Mouse (Mus musculus) heart, embryonic 10.5 days (tissue): ENCODE measurements around the gene Rprd1b. TPM values are rescaled to one million over a fixed set of nuclear protein-coding genes. Genes with fewer than 3 reads are reported as not detected.
A peak's percentile ranks its signal among the peaks of the same experiment; 100 is the strongest.

Experiments used
- DNase-seq: peaks from one replicate; pipeline ENCODE4 v3.0.0-alpha.2; 2017; ENCODE audit warnings: low spot score
- H3K27ac ChIP-seq: fragments of 300-500 bp; sonication (generic); 2 replicates; pipeline ENCODE4 v1.5.1; 2016; ENCODE audit warnings: mild to moderate bottlenecking
- H3K27me3 ChIP-seq: fragments of 300-500 bp; sonication (generic); 2 replicates; pipeline ENCODE4 v1.6.1; 2016; ENCODE audit warnings: mild to moderate bottlenecking; ENCODE audit not compliant: poor library complexity, insufficient read depth, severe bottlenecking
- H3K36me3 ChIP-seq: fragments of 300-500 bp; sonication (generic); 2 replicates; pipeline ENCODE4 v1.6.1; 2016; ENCODE audit warnings: mild to moderate bottlenecking, moderate library complexity
- H3K4me1 ChIP-seq: fragments of 300-500 bp; sonication (generic); 2 replicates; pipeline ENCODE4 v1.6.1; 2016; ENCODE audit warnings: mild to moderate bottlenecking
- H3K4me3 ChIP-seq: fragments of 300-500 bp; sonication (generic); 2 replicates; pipeline ENCODE4 v1.5.1; 2016; ENCODE audit warnings: mild to moderate bottlenecking, moderate library complexity
- H3K9me3 ChIP-seq: fragments of 300-500 bp; sonication (generic); 2 replicates; pipeline ENCODE4 v1.6.1; 2016; ENCODE audit warnings: mild to moderate bottlenecking, moderate library complexity
- WGBS: fragments of 180-500 bp; shearing (Covaris S2); methylation state at CpG from one replicate; pipeline ENCODE4 v1.1.7; 2016; 5-methylcytosine and 5-hydroxymethylcytosine counted together
- polyA plus RNA-seq: library from polyadenylated mRNA; unstranded; fragments of >200 nt; fragmentation: Nextera tagmentation; extraction: Ambion mirVana; gene quantifications from 2 replicates; pipeline ENCODE4 v1.2.1, GENCODE M21; 2016

The Rprd1b gene
- polyA plus RNA-seq, 1 experiment from 2014 or later = 42.1 TPM

GRCm38 (mm10) chr2:158097071-158097470 lies 68.8 kb downstream of the Rprd1b start:
- Histone ChIP-seq H3K27me3 (peaks cover 5% of the 10 kb centered on the region; the same call in 1 of the 2 replicates), H3K36me3 (no peaks in the 10 kb centered on the region), H3K4me1 (peaks cover 27% of the 10 kb centered on the region), H3K27ac (no peak overlapping the region), H3K9me3 (no peaks in the 10 kb centered on the region), H3K4me3 (no peak overlapping the region)
- WGBS = 76% methylated on average over 5 of the region's 5 CpGs
- no peak for DNase-seq

GRCm38 (mm10) chr2:158098730-158099129 lies 70.4 kb downstream of the Rprd1b start:
- no peaks in the 10 kb centered on the region for H3K9me3 ChIP-seq
- WGBS = 78% methylated on average over 5 of the region's 5 CpGs
- no peak overlapping the region for H3K27ac ChIP-seq
- peaks cover 25% of the 10 kb centered on the region for H3K4me1 ChIP-seq
- no peak for DNase-seq
- H3K4me3 ChIP-seq = no peak overlapping the region
- H3K36me3 ChIP-seq = no peaks in the 10 kb centered on the region
- peaks cover 5% of the 10 kb centered on the region; the same call in 1 of the 2 replicates for H3K27me3 ChIP-seq

- WGBS = 86% methylated on average over 3 of the region's 3 CpGs
- DNase-seq = no peak
- Histone ChIP-seq H3K27me3 (peaks cover 5% of the 10 kb centered on the region; the same call in 1 of the 2 replicates), H3K4me1 (peaks cover 17% of the 10 kb centered on the region), H3K9me3 (no peaks in the 10 kb centered on the region), H3K4me3 (no peak overlapping the region), H3K36me3 (no peaks in the 10 kb centered on the region), H3K27ac (no peak overlapping the region)
Observed at GRCm38 (mm10) chr2:158099537-158099936, 71.2 kb downstream of the Rprd1b start.

GRCm38 (mm10) chr2:158101768-158102167 lies 73.5 kb downstream of the Rprd1b start:
- no peaks in the 10 kb centered on the region for H3K36me3 ChIP-seq
- 71% methylated on average over 5 of the region's 5 CpGs for WGBS
- DNase-seq = no peak
- no peak overlapping the region for H3K27ac ChIP-seq
- peaks cover 10% of the 10 kb centered on the region for H3K4me1 ChIP-seq
- no peak overlapping the region for H3K4me3 ChIP-seq
- H3K9me3 ChIP-seq = no peaks in the 10 kb centered on the region
- peaks cover 5% of the 10 kb centered on the region; the same call in 1 of the 2 replicates for H3K27me3 ChIP-seq

GRCm38 (mm10) chr2:158104966-158105365 lies 76.7 kb downstream of the Rprd1b start:
- Histone ChIP-seq H3K9me3 (no peaks in the 10 kb centered on the region), H3K27me3 (no peaks in the 10 kb centered on the region), H3K36me3 (no peaks in the 10 kb centered on the region), H3K27ac (no peak overlapping the region), H3K4me3 (no peak overlapping the region), H3K4me1 (peaks cover 32% of the 10 kb centered on the region)
- 81% methylated on average over 6 of the region's 6 CpGs for WGBS
- DNase-seq = no peak

GRCm38 (mm10) chr2:158105605-158106004 lies 77.3 kb downstream of the Rprd1b start:
- DNase-seq = no peak
- Histone ChIP-seq H3K36me3 (no peaks in the 10 kb centered on the region), H3K4me1 (peaks cover 32% of the 10 kb centered on the region), H3K27me3 (no peaks in the 10 kb centered on the region), H3K27ac (no peak overlapping the region), H3K9me3 (no peaks in the 10 kb centered on the region), H3K4me3 (no peak overlapping the region)
- WGBS = 73% methylated on average over 6 of the region's 6 CpGs

- Histone ChIP-seq H3K4me1 (peaks cover 32% of the 10 kb centered on the region), H3K36me3 (no peaks in the 10 kb centered on the region), H3K27me3 (no peaks in the 10 kb centered on the region), H3K27ac (peak overlapping the region; percentile 56), H3K9me3 (no peaks in the 10 kb centered on the region), H3K4me3 (no peak overlapping the region)
- WGBS = 31% methylated on average over 6 of the region's 6 CpGs
- peak; percentile 89 for DNase-seq
Observed at GRCm38 (mm10) chr2:158106947-158107587, 78.8 kb downstream of the Rprd1b start.

GRCm38 (mm10) chr2:158109516-158109915 lies 81.2 kb downstream of the Rprd1b start:
- Histone ChIP-seq H3K4me3 (no peak overlapping the region), H3K9me3 (no peaks in the 10 kb centered on the region), H3K4me1 (peaks cover 39% of the 10 kb centered on the region), H3K27me3 (no peaks in the 10 kb centered on the region), H3K27ac (peak overlapping the region; percentile 85), H3K36me3 (no peaks in the 10 kb centered on the region)
- no peak for DNase-seq
- WGBS = 47% methylated on average over 8 of the region's 8 CpGs

GRCm38 (mm10) chr2:158113591-158114257 lies 85.4 kb downstream of the Rprd1b start:
- H3K9me3 ChIP-seq = no peaks in the 10 kb centered on the region
- H3K27me3 ChIP-seq = no peaks in the 10 kb centered on the region
- H3K4me3 ChIP-seq = peak overlapping the region; percentile 36
- peaks cover 22% of the 10 kb centered on the region for H3K36me3 ChIP-seq
- H3K4me1 ChIP-seq = peaks cover 50% of the 10 kb centered on the region
- WGBS = 11% methylated on average over 9 of the region's 9 CpGs
- DNase-seq = peak; percentile 86
- H3K27ac ChIP-seq = peak overlapping the region; percentile 87

GRCm38 (mm10) chr2:158114931-158115330 lies 86.6 kb downstream of the Rprd1b start:
- WGBS = 49% methylated on average over 5 of the region's 5 CpGs
- H3K4me1 ChIP-seq = peaks cover 41% of the 10 kb centered on the region
- H3K4me3 ChIP-seq = no peak overlapping the region
- no peak for DNase-seq
- H3K9me3 ChIP-seq = no peaks in the 10 kb centered on the region
- H3K27me3 ChIP-seq = no peaks in the 10 kb centered on the region
- H3K36me3 ChIP-seq = peaks cover 34% of the 10 kb centered on the region
- peak overlapping the region; percentile 11; the same call in 1 of the 2 replicates for H3K27ac ChIP-seq

GRCm38 (mm10) chr2:158115838-158116453 lies 87.6 kb downstream of the Rprd1b start:
- peak overlapping the region; percentile 72 for H3K27ac ChIP-seq
- H3K4me1 ChIP-seq = peaks cover 46% of the 10 kb centered on the region
- no peaks in the 10 kb centered on the region for H3K27me3 ChIP-seq
- no peak overlapping the region for H3K4me3 ChIP-seq
- H3K9me3 ChIP-seq = no peaks in the 10 kb centered on the region
- H3K36me3 ChIP-seq = peaks cover 44% of the 10 kb centered on the region
- WGBS = 94% methylated on average over 3 of the region's 3 CpGs
- no peak for DNase-seq

- Histone ChIP-seq H3K36me3 (peaks cover 50% of the 10 kb centered on the region), H3K4me1 (peaks cover 52% of the 10 kb centered on the region), H3K27me3 (no peaks in the 10 kb centered on the region), H3K9me3 (no peaks in the 10 kb centered on the region), H3K27ac (peak overlapping the region; percentile 72), H3K4me3 (no peak overlapping the region)
- WGBS = 34% methylated on average over 6 of the region's 6 CpGs
- DNase-seq = no peak
Observed at GRCm38 (mm10) chr2:158116653-158117052, 88.4 kb downstream of the Rprd1b start.

GRCm38 (mm10) chr2:158119145-158119544 lies 90.8 kb downstream of the Rprd1b start:
- Histone ChIP-seq H3K9me3 (no peaks in the 10 kb centered on the region), H3K36me3 (peaks cover 71% of the 10 kb centered on the region), H3K27me3 (no peaks in the 10 kb centered on the region), H3K4me1 (peaks cover 55% of the 10 kb centered on the region), H3K27ac (no peak overlapping the region), H3K4me3 (no peak overlapping the region)
- 58% methylated on average over 4 of the region's 4 CpGs for WGBS
- no peak for DNase-seq
